Mouse (Mus musculus) G1E (cell line): ENCODE measurements around the gene Glis2.

Source experiments
- CTCF ChIP-seq: IDR thresholded peaks from 2 replicates; pipeline ENCODE4 v1.5.1; 2012; ENCODE audit warnings: low read depth, low read length, inconsistent platforms, mixed read lengths
- GATA1 ChIP-seq: IDR thresholded peaks from 2 replicates; pipeline ENCODE4 v1.6.1; 2012; ENCODE audit warnings: borderline replicate concordance, low read length, inconsistent platforms, mixed read lengths
- GATA2 ChIP-seq: IDR thresholded peaks from 2 replicates; pipeline ENCODE4 v1.6.1; 2012; ENCODE audit warnings: low read depth, low read length, inconsistent platforms, borderline replicate concordance
- TAL1 ChIP-seq: conservative IDR thresholded peaks from 2 replicates; pipeline ENCODE4 v1.6.1; 2012; ENCODE audit warnings: low read depth, low read length, inconsistent platforms, mixed read lengths

DNA sequence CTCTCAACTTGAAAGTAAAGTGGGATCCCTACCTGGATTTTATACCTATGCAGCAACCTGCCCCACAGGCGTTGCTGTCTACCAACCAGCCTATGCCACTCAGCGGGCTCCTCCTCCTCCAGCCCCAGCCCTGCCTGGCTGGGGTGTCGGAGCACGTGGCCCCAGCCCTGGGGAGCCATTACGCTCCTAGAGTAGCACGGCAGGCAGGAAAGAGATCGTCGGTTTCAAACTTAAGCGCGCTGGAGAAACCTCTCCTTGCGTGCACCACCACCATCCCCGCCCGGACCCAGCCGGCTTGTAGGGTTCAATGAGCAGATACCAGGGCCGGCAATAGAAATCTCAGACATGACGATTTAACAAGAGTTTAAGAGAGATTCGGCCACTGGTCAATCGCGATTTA lies 36.6 kb upstream of the Glis2 start:
- TF ChIP-seq CTCF (no peak), GATA1 (no peak), TAL1 (no peak), GATA2 (no peak)
